Mouse (Mus musculus) stomach, postnatal 0 days (tissue): ENCODE data around the gene Dph5.

Source experiments
- CTCF ChIP-seq: IDR thresholded peaks from 2 replicates; pipeline ENCODE4 v1.5.1; 2016; ENCODE audit warnings: antibody characterized with exemption, low read depth, mild to moderate bottlenecking, moderate library complexity
- EP300 ChIP-seq: optimal IDR thresholded peaks from 2 replicates; pipeline ENCODE3; 2016; ENCODE audit warnings: antibody characterized with exemption

- TF ChIP-seq CTCF (no peak), EP300 (no peak)
Measured at GRCm38 (mm10) chr3:115892341-115892740, 4.7 kb downstream of the Dph5 start.
